Mouse (Mus musculus) bone marrow macrophage, adult 2 months (primary cell): Measurements from ENCODE around the gene Faim.

Experiments used
- CTCF ChIP-seq: IDR thresholded peaks from 2 replicates; pipeline ENCODE4 v1.5.1; 2012; ENCODE audit warnings: low read depth, mild to moderate bottlenecking, low read length, moderate library complexity
- POLR2A ChIP-seq: IDR thresholded peaks from 2 replicates; pipeline ENCODE4 v1.6.1; 2012; ENCODE audit warnings: mild to moderate bottlenecking, low read depth, low read length, borderline replicate concordance

DNA sequence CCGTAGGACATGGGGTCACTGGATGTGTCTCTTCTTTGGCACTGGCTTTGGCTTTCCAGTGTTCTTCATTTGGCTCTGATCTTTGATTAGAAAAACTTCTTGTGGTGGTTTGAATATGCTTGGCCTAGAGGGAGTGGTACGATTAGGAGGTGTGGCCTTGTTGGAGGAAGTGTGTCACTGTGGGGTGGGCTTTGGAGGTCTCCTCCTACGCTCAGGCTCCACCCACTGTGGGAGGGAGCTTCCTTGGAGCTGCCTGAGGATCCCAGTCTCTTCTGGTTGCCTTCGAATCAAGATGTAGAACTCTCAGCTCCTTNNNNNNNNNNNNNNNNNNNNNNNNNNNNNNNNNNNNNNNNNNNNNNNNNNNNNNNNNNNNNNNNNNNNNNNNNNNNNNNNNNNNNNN, 35.6 kb downstream of the Faim start:
- TF ChIP-seq POLR2A (no peak), CTCF (no peak)
